Mouse (Mus musculus) CH12.LX (cell line): ENCODE data around the gene Kidins220. TPM values are rescaled to one million over a fixed set of nuclear protein-coding genes. Genes with fewer than 3 reads are reported as not detected.
A peak's percentile ranks its signal among the peaks of the same experiment; 100 is the strongest.

Source experiments
- DNase-seq: peaks from one replicate; pipeline ENCODE4 v3.0.0-alpha.2; 2013; ENCODE audit errors: extremely low read depth
- H3K27ac ChIP-seq: 2 replicates; pipeline ENCODE4 v1.5.1; 2012; ENCODE audit warnings: low read depth, mild to moderate bottlenecking, control low read depth, moderate library complexity; ENCODE audit not compliant: insufficient read depth
- H3K27me3 ChIP-seq: replicated peaks from 2 replicates; pipeline ENCODE3; 2012; ENCODE audit warnings: inconsistent platforms
- H3K36me3 ChIP-seq, 2 experiments: replicated peaks in 1 of 2; 2 replicates each; pipeline versions ENCODE3 to v1.6.1; 2012; ENCODE audit warnings: inconsistent platforms in 1 of 2, low read length in 1 of 2, mild to moderate bottlenecking in 1 of 2, mixed read lengths in 1 of 2, moderate library complexity in 1 of 2; ENCODE audit not compliant: control insufficient read depth in 1 of 2, insufficient read depth in 1 of 2
- H3K4me1 ChIP-seq, 2 experiments: 2 replicates each; pipeline ENCODE4 v1.6.1; 2012; ENCODE audit warnings: inconsistent platforms in 1 of 2, moderate library complexity in 1 of 2; ENCODE audit not compliant: insufficient read depth in 2 of 2, control insufficient read depth in 1 of 2
- H3K4me2 ChIP-seq: 2 replicates; pipeline ENCODE4 v1.6.1; 2012; ENCODE audit warnings: low read depth, mild to moderate bottlenecking, control low read depth; ENCODE audit not compliant: poor library complexity, insufficient read depth, severe bottlenecking
- H3K4me3 ChIP-seq, 3 experiments: fragments of 150-350 bp in 1 of 3; sonication (generic) in 1 of 3; replicated peaks in 1 of 3; 2 replicates each; pipeline versions ENCODE3 to v1.5.1; 2011 to 2012; ENCODE audit warnings: low read depth in 2 of 3, low read length in 2 of 3, mild to moderate bottlenecking in 2 of 3, moderate library complexity in 2 of 3, control low read depth in 1 of 3, improper control_type of control experiment in 1 of 3, inconsistent platforms in 1 of 3, mixed read lengths in 1 of 3; ENCODE audit not compliant: poor library complexity in 1 of 3
- H3K79me2 ChIP-seq: replicated peaks from 2 replicates; pipeline ENCODE4 v1.6.1; 2012; ENCODE audit warnings: mild to moderate bottlenecking, moderate library complexity; ENCODE audit not compliant: control insufficient read depth, poor library complexity, insufficient read depth, severe bottlenecking; ENCODE audit errors: extremely low read depth
- H3K9ac ChIP-seq: 2 replicates; pipeline ENCODE4 v1.6.1; 2012; ENCODE audit warnings: low read depth, mild to moderate bottlenecking, control low read depth, moderate library complexity; ENCODE audit not compliant: insufficient read depth
- H3K9me3 ChIP-seq: replicated peaks from 2 replicates; pipeline ENCODE3; 2012; ENCODE audit warnings: low read length, inconsistent platforms, mixed read lengths
- EP300 ChIP-seq: IDR thresholded peaks from 2 replicates; pipeline ENCODE4 v1.6.1; 2011; ENCODE audit warnings: low read length, improper control_type of control experiment
- HCFC1 ChIP-seq: IDR thresholded peaks from 2 replicates; pipeline ENCODE4 v1.6.1; 2012; ENCODE audit warnings: low read depth, mild to moderate bottlenecking, inconsistent platforms, low read length, improper control_type of control experiment
- IRF4 ChIP-seq: IDR thresholded peaks from 2 replicates; pipeline ENCODE4 v1.6.1; 2014; ENCODE audit warnings: low read depth, mild to moderate bottlenecking, inconsistent platforms, low read length, improper control_type of control experiment
- KAT2A ChIP-seq: IDR thresholded peaks from 2 replicates; pipeline ENCODE4 v1.6.1; 2012; ENCODE audit warnings: low read length, improper control_type of control experiment, inconsistent platforms; ENCODE audit not compliant: insufficient replicate concordance
- MEF2A ChIP-seq: IDR thresholded peaks from 2 replicates; pipeline ENCODE4 v1.6.1; 2014; ENCODE audit warnings: low read depth, mild to moderate bottlenecking, inconsistent platforms, low read length, improper control_type of control experiment, borderline replicate concordance
- NRF1 ChIP-seq: IDR thresholded peaks from 2 replicates; pipeline ENCODE4 v1.6.1; 2014; ENCODE audit warnings: low read depth, mild to moderate bottlenecking, inconsistent platforms, low read length, improper control_type of control experiment, moderate library complexity
- POLR2AphosphoS2 ChIP-seq: IDR thresholded peaks from 2 replicates; pipeline ENCODE4 v1.6.1; 2011; ENCODE audit warnings: low read depth, low read length, improper control_type of control experiment
- RAD21 ChIP-seq: IDR thresholded peaks from 2 replicates; pipeline ENCODE4 v1.6.1; 2011; ENCODE audit warnings: low read depth, mild to moderate bottlenecking, low read length, improper control_type of control experiment, moderate library complexity
- RCOR1 ChIP-seq: conservative IDR thresholded peaks from 2 replicates; pipeline ENCODE4 v1.6.1; 2012; ENCODE audit warnings: low read depth, mild to moderate bottlenecking, inconsistent platforms, low read length, improper control_type of control experiment
- SMC3 ChIP-seq: IDR thresholded peaks from 2 replicates; pipeline ENCODE4 v1.6.1; 2011; ENCODE audit warnings: low read depth, low read length, improper control_type of control experiment
- TCF12 ChIP-seq: IDR thresholded peaks from 2 replicates; pipeline ENCODE4 v1.6.1; 2014; ENCODE audit warnings: low read depth, mild to moderate bottlenecking, inconsistent platforms, low read length, improper control_type of control experiment
- UBTF ChIP-seq: IDR thresholded peaks from 2 replicates; pipeline ENCODE4 v1.6.1; 2012; ENCODE audit warnings: low read depth, mild to moderate bottlenecking, inconsistent platforms, low read length, improper control_type of control experiment, moderate library complexity
- ZKSCAN1 ChIP-seq: IDR thresholded peaks from 2 replicates; pipeline ENCODE4 v1.6.1; 2012; ENCODE audit warnings: low read depth, inconsistent platforms, low read length, improper control_type of control experiment, borderline replicate concordance
- ZNF384 ChIP-seq: IDR thresholded peaks from 2 replicates; pipeline ENCODE4 v1.6.1; 2012; ENCODE audit warnings: low read depth, low read length, improper control_type of control experiment, inconsistent platforms
- dilution Hi-C: fragments of 300-500 bp; cut with MboI; formaldehyde crosslinking; loops from 2 replicates; pipeline ENCODE4 v1.14.3; 2020; ENCODE audit warnings: low sequenced_read_pairs; ENCODE audit not compliant: extremely low pct_unique_long_range_greater_than_20kb, extremely low pct_ligation_motif_present
- in situ Hi-C: fragments of 300-500 bp; cut with MboI; formaldehyde crosslinking; loops from 3 replicates; pipeline ENCODE4 v1.14.3; 2019; ENCODE audit warnings: low sequenced_read_pairs, low pct_ligation_motif_present, low pct_unique_long_range_greater_than_20kb, mixed read lengths
- polyA plus RNA-seq: library from polyadenylated mRNA; unstranded; fragments of >175 nt; gene quantifications from 2 replicates; pipeline ENCODE4 v1.2.1, GENCODE M21; 2012; ENCODE audit warnings: low read depth; ENCODE audit not compliant: insufficient read length
- total RNA-seq, 2 experiments: library from RNA; depleted of rRNA; stranded (reverse); fragments of 300-350 nt in 1 of 2; fragments of >200 nt in 1 of 2; gene quantifications; 2 replicates each; pipeline ENCODE4 v1.2.3; 2012 to 2014

The Kidins220 gene
- total and polyA plus RNA-seq, 3 experiments: 32.4 to 47.8 (median 39.4) TPM

DNA sequence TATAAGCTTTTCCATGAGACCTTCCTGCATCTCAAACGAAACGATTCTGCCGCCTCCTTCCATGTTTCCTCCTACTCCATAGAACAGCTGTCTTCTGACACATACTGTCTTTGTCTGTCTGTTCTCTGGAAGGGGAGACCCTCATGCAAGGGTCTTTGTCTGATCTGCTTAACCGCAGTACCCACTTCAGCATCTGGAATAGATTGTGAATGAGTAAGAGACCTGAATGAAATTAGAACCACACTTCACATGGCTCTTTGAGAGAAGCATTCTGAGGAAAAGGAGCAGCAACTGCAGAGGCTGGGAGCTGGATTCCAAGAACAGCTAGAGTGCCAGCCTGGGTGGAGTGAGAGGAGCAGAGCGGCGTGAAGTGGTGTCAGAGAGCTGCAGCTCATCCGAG lies 40.2 kb downstream of the Kidins220 start:
- no peak for DNase-seq
- no peak overlapping the region for H3K27ac ChIP-seq
- no peak overlapping the region for H3K4me3 ChIP-seq
- dilution Hi-C loops: no loop called here
- H3K79me2 ChIP-seq: no peaks in the 10 kb centered on the region
- no peak for TF ChIP-seq SMC3
- no peak for TF ChIP-seq IRF4
- TF ChIP-seq POLR2AphosphoS2: no peak
- no peak for TF ChIP-seq UBTF
- TF ChIP-seq HCFC1: no peak
- no peak for TF ChIP-seq RCOR1
- H3K27me3 ChIP-seq: no peaks in the 10 kb centered on the region
- no peak overlapping the region for H3K4me2 ChIP-seq
- H3K36me3 ChIP-seq: peaks cover 63 to 91% of the 10 kb centered on the region in 2 experiments
- H3K4me1 ChIP-seq: peaks cover 0 to 4% of the 10 kb centered on the region in 2 experiments; a peak in 2 of 4 replicates
- H3K9ac ChIP-seq: no peak overlapping the region
- H3K9me3 ChIP-seq: no peaks in the 10 kb centered on the region
- in situ Hi-C loops: no loop called here

GRCm38 (mm10) chr12:25016995-25017394 lies 42.3 kb downstream of the Kidins220 start:
- dilution Hi-C loops: no loop called here
- Histone ChIP-seq H3K27ac (no peak overlapping the region), H3K4me3 (no peak overlapping the region), H3K9me3 (no peaks in the 10 kb centered on the region), H3K9ac (no peak overlapping the region), H3K4me2 (no peak overlapping the region), H3K79me2 (no peaks in the 10 kb centered on the region), H3K4me1 (peaks cover 0 to 4% of the 10 kb centered on the region in 2 experiments; a peak in 2 of 4 replicates), H3K36me3 (peaks cover 59 to 88% of the 10 kb centered on the region in 2 experiments), H3K27me3 (no peaks in the 10 kb centered on the region)
- peak; percentile 17 for DNase-seq
- in situ Hi-C loops: no loop called here
- TF ChIP-seq MEF2A (no peak), KAT2A (no peak), ZKSCAN1 (no peak), ZNF384 (no peak), NRF1 (no peak), HCFC1 (no peak), EP300 (0 out of 2 replicates have a peak, but pooled peaks have one; percentile 18), TCF12 (no peak), RAD21 (no peak)
- TF ChIP-seq, all 38 proteins: peak for 1
